Mouse (Mus musculus) ovary, postnatal 14 days (tissue): ENCODE measurements around the gene Rnf115.
"Not testable (repeated sequence)": the region's sequence is repeated elsewhere in the genome, so short reads cannot be mapped to it uniquely, and the experiment has no call there.

ENCODE experiments used
- DNase-seq: peaks from one replicate; pipeline ENCODE4 v3.0.0; 2022; ENCODE audit warnings: low spot score

The Rnf115 gene

GRCm38 (mm10) chr3:96707903-96708683, 19.4 kb upstream of the Rnf115 start, which contains the start of gene Nudt17:
Gene Nudt17, minus strand, starts transcription at chr3:96708562.
- DNase-seq, result peak; percentile 79

DNA sequence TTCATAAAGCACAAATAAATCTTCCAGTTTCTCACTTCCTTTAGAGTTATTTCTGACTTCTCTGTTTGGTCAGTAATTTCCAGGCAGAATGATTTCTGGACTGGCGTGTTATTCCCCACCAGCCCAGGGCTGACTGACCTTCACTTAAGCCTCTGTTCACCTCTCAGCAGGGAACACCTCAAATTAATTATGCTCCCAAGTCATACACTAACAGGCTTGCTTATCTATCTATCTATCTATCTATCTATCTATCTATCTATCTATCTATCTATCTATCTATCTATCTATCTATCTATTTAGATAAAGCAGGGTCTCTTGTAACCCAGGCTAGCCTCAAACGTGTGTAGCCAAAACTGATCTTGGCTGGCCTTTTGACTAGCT, 18.8 kb upstream of the Rnf115 start:
- no peak for DNase-seq

DNA sequence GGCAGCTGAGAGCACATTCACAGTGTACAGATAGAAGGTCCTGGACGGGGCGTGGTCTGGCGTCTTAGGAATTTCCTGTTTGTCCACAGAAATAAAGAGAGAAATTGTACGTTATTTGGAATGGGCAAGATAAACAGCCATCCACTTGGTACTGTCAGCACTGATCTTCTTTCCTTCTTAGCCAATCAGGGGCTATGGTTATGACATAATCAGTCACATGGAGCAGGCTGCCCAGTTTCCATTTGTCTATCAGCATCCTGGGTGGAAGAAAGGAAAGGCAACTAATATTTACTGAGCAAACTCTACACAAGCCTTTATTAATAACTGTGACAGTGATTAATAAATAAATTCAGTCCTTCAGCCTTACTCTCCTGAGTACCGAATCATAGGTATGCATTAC, 13.2 kb upstream of the Rnf115 start:
- no peak for DNase-seq

- DNase-seq, result no peak
Measured at GRCm38 (mm10) chr3:96715854-96716253, 11.6 kb upstream of the Rnf115 start.

- no peak for DNase-seq
Measured at GRCm38 (mm10) chr3:96719173-96719572, 8.3 kb upstream of the Rnf115 start.

DNA sequence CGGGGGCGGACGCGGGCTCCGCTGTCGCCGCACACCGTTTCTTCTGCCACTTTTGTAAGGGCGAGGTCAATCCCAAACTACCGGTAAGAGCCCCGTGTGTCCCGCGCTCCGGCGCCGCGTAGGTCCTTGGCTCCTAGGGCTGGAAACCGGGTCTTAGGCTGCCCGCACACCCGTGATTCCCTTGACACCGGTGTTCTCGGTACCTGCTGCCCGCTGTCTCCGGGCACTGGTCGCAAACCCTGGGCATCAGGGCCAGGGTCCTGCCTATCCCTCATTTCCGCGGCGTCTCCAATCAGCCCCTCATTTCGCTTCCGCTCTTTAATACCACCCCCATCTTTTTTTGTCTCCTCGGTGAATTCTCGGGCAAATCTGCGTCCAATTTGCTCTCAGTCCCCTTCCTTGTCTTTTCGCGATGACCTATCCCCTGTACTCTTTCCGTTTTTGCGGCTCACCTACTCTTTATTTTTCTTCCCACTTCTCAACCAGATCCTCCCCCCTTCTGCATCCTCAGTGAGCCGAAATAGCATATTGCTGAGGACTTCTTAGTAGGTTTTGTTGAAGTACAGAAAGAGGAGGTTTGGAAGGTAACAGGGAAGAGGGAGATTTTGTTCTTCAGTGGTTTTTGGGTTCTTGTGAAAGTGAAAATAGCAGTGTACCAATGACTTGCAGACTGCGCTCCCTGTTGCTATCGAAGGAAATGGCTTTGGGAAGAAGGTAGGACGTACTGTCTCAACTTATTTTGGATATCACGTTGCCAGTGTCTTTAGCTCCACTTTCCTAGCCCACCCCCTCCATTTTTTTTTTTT, 567 bp downstream of the Rnf115 start:
- no peak for DNase-seq

DNA sequence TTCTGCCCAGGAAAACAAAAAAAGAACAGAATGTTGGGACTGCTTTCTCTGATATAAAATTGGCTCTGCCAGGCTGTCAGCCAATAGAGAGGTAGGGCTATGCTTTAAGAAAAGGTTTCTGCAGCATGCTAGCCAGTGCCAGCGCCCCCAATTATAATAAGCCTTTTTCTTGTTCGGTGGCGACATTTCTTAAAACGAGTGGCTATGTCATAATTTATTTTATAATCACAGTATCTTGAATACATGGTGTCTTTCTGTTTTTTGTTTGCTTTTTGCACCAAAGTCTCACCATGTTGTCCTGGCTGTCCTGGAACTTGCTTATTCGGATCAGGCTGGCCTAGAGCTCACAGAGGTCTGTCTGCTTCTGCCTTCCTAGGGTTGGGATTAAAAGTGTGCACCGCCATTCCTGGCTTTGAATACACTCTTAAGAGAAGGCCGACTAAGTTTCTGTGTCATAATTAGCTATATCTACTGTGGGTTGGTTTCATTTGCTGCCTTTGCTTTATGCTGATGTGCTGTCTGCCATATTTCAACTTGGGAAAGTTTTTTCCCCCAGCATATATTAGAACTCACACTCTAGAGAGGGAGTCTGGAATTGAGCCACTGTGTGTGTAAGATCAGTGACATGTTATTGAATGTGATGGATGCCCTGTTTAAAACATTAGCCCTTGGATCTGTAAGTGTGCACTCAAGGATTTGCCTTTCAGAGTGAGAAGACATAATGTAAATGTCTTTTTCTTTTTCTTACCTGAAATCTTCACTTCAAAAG, 1.4 kb downstream of the Rnf115 start:
- no peak for DNase-seq

- no peak for DNase-seq
Measured at GRCm38 (mm10) chr3:96729403-96729784, 1.9 kb downstream of the Rnf115 start.

- DNase-seq, result no peak
Measured at GRCm38 (mm10) chr3:96730785-96731184, 3.3 kb downstream of the Rnf115 start.

- no peak for DNase-seq
Measured at GRCm38 (mm10) chr3:96733984-96734383, 6.5 kb downstream of the Rnf115 start.

DNA sequence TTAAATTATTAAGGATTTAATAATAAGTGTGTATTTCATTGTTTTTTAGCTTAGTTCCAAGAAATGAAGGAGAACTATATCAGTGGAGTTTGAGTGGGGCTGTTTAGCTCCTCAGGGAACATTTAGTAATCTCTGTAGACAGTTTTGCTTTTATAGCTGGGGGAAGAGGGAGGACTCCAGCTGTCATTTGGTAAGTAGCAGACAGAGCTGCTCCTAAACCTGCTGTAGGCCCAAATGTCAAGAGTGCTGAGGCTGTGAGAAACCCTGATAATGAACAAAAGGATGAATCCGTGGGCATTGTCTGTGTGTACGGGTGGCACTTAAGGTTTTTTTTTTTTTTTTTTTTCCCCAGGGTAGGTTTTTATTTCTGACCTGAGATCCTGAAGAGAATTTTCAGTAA, 7.7 kb downstream of the Rnf115 start:
- no peak for DNase-seq

DNA sequence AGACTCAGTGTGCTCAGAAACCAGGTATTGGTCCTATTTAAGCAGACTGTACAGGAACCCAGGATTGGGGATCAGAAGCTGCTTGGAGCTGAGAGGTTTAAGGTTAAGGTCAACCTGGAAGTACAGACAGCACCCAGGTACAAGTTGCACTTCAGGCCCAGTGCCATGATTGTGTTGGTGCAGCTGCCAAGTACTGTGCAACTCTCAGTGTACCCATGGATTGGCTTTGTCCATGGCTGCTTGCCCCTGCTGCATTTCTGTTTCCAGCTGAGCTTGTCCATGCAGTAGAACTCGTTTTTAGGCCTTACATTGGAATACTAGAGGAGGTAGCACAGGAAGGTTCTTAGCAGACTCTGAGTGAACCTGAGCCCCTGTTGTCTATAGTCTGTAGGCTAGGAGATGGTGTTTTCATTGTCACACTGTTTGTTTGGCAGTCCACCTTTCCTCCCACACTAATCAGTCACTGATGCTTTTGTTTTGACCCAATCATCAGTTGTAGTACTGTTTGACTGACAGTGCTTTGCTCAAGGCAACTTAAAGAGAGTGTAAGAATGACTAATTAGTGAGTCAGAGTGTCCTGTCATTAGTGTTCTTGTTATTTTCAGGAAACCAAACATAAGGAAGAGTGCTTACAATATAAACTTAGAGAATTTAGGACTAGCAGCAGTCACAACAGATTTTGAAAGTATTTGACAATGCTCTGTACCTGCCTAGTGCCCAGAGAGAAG, 9.7 kb downstream of the Rnf115 start:
- DNase-seq, result no peak

- DNase-seq, result no peak
Measured at GRCm38 (mm10) chr3:96737995-96738394, 10.5 kb downstream of the Rnf115 start.

DNA sequence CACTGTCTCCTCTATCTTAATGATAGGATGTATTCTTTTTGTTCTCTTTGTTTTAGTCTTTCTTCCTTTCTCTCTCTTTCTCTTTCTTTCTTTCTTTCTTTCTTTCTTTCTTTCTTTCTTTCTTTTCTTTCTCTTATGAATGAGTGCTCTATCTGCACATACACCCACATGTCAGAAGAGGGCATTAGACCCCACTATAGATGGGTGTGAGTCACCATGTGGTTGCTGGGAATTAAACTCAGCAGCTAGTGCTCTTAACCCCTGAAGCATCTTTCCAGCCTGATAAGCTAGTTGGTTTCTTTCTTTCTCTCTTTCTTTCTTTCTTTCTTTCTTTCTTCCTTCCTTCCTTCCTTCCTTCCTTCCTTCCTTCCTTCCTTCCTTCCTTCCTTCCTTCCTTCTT, 12.8 kb downstream of the Rnf115 start:
- not testable (repeated sequence) for DNase-seq

DNA sequence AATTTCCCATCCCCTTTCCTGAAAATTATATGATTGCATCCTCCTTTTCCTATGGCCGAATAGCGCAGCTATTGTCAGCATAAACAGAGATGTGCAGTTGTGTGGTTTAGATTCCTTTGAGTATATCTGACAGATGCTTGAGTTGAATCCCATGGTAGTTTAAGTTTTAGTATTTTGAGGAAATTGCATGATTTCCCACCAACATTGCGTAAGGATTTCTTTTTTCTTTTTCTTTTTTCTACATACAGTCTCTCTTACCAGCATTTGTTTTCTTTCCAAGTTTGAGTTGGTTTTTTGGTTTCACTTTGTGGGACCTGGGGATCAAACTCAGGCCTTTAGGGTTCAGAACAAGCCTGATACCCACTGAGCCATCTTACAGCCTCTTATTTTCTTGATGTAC, 16.9 kb downstream of the Rnf115 start:
- DNase-seq, result no peak

GRCm38 (mm10) chr3:96746829-96747228, 19.4 kb downstream of the Rnf115 start:
- DNase-seq, result no peak

DNA sequence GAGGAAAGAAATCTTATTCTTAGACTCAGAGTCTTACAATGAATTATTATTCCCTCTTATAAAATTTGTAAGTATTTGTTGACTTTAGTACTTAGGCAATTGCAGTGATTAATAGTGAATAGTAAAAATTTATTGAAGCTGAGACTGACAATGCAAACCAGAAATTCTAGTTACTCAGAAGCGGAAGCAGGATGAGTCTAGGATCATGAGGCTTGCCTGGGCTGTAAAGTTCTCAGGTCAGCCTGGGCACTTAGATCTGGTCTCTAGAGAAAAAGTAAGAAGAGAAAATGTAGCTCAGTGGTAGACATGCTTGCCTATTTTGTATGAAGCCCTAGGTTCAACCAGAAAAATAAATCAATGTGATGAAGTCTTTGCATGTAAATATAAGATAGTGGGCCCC, 28.5 kb downstream of the Rnf115 start:
- no peak for DNase-seq

- no peak for DNase-seq
Measured at GRCm38 (mm10) chr3:96757691-96758090, 30.2 kb downstream of the Rnf115 start.

DNA sequence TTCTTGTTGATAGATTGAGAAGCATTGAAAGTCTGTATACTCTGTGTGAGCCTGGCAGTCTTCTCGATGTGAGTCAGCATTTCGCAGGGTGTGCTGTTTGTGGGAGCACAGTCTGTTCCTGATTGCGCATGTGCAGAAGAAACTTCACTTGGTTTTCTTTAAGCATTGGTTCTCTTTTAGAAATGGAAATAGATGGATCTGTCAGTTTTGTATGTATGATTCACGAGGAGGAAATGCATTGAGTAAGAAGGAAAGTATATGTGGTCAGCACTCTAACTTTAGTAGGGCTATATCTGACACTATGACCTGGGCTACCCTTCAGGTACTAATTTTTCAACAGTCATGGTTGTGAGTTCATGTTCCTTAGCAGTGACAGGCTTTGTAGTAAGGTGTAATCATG, 32.2 kb downstream of the Rnf115 start:
- DNase-seq, result no peak

- DNase-seq, result no peak
Measured at GRCm38 (mm10) chr3:96764528-96764927, 37.1 kb downstream of the Rnf115 start.

- no peak for DNase-seq
Measured at GRCm38 (mm10) chr3:96769971-96770370, 42.5 kb downstream of the Rnf115 start.

DNA sequence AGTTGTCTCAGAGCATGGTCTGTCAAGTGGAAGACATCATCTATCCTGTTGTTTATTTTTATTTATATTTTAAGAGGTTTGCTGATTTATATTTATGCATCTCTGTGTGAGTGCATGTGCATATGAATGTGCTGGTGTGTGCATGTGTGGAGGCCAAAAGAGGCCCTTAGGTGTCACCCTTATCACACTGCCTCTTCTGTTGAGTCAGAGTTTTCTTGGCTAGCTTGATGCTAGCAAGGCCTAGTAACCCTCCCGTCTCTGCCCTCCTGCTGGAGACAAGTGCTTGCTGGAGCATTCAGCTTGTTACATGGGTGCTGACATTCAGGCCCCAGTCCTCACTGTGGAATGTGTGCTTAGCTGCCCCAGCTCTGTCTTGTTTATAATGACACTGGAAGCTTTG, 45.5 kb downstream of the Rnf115 start:
- no peak for DNase-seq
